Mouse (Mus musculus) heart, embryonic 14.5 days (tissue): ENCODE measurements around the gene Klk1b9. TPM values are rescaled to one million over a fixed set of nuclear protein-coding genes. Genes with fewer than 3 reads are reported as not detected.
"Not testable (repeated sequence)": the region's sequence is repeated elsewhere in the genome, so short reads cannot be mapped to it uniquely, and the experiment has no call there.

Experiments
- ATAC-seq: fragments of 200-750 bp; cut with Nextera tagmentation; 2 replicates; pipeline ENCODE4 v1.8.0; 2017; ENCODE audit warnings: low read depth, moderate TSS enrichment; ENCODE audit not compliant: insufficient number of reproducible peaks, insufficient read depth, low FRiP score
- H3K27ac ChIP-seq, 2 experiments: fragments of 200-500 bp in 1 of 2; fragments of 300-500 bp in 1 of 2; sonication (generic) in 1 of 2; replicated peaks in 1 of 2; 2 replicates each; pipeline ENCODE4 v1.5.1; 2012 to 2014; ENCODE audit warnings: low read depth in 2 of 2, low read length in 2 of 2, control low read depth in 1 of 2, mild to moderate bottlenecking in 1 of 2, mixed read lengths in 1 of 2; ENCODE audit not compliant: control insufficient read depth in 1 of 2, insufficient read depth in 1 of 2
- H3K27me3 ChIP-seq: fragments of 300-500 bp; sonication (generic); 2 replicates; pipeline ENCODE4 v1.6.1; 2014; ENCODE audit warnings: mild to moderate bottlenecking, low read length, control low read depth; ENCODE audit not compliant: control insufficient read depth, insufficient read depth
- H3K36me3 ChIP-seq: fragments of 300-500 bp; sonication (generic); 2 replicates; pipeline ENCODE4 v1.6.1; 2014; ENCODE audit warnings: mild to moderate bottlenecking, control low read depth, low read length, mixed read lengths; ENCODE audit not compliant: control insufficient read depth, insufficient read depth
- H3K4me1 ChIP-seq, 2 experiments: fragments of 200-500 bp in 1 of 2; fragments of 300-500 bp in 1 of 2; sonication (generic) in 1 of 2; 2 replicates each; pipeline ENCODE4 v1.6.1; 2012 to 2014; ENCODE audit warnings: low read length in 2 of 2, control low read depth in 1 of 2, mixed read lengths in 1 of 2; ENCODE audit not compliant: control insufficient read depth in 2 of 2, insufficient read depth in 2 of 2
- H3K4me2 ChIP-seq: fragments of 300-500 bp; sonication (generic); 2 replicates; pipeline ENCODE4 v1.6.1; 2014; ENCODE audit warnings: mild to moderate bottlenecking, low read length
- H3K4me3 ChIP-seq, 2 experiments: fragments of 200-500 bp in 1 of 2; fragments of 300-500 bp in 1 of 2; sonication (generic) in 1 of 2; 2 replicates each; pipeline ENCODE4 v1.5.1; 2012 to 2014; ENCODE audit warnings: low read length in 2 of 2, mild to moderate bottlenecking in 2 of 2, control low read depth in 1 of 2, low read depth in 1 of 2, moderate library complexity in 1 of 2; ENCODE audit not compliant: control insufficient read depth in 1 of 2, insufficient read depth in 1 of 2
- H3K9ac ChIP-seq: fragments of 300-500 bp; sonication (generic); 2 replicates; pipeline ENCODE4 v1.6.1; 2014; ENCODE audit warnings: mild to moderate bottlenecking, low read length
- H3K9me3 ChIP-seq: fragments of 300-500 bp; sonication (generic); 2 replicates; pipeline ENCODE4 v1.6.1; 2016; ENCODE audit warnings: low read length, control low read depth; ENCODE audit not compliant: control insufficient read depth
- WGBS: fragments of 180-500 bp; shearing (Covaris S2); extraction: QIAGEN DNeasy Blood & Tissue Kit; methylation state at CpG from one replicate; pipeline ENCODE4 v1.1.7; 2014; 5-methylcytosine and 5-hydroxymethylcytosine counted together
- polyA plus RNA-seq: library from polyadenylated mRNA; unstranded; fragments of >200 nt; fragmentation: Nextera tagmentation; extraction: Ambion mirVana; gene quantifications from 2 replicates; pipeline ENCODE4 v1.2.1, GENCODE M21; 2014

The Klk1b9 gene
- polyA plus RNA-seq, 1 experiment from 2014 or later, result not detected

GRCm38 (mm10) chr7:43950364-43950763, 25.5 kb upstream of the Klk1b9 start, which contains the start of gene Klk1b8:
TSS of gene Klk1b8 (plus strand) at chr7:43950664.
- Histone ChIP-seq H3K36me3 (no peaks in the 10 kb centered on the region), H3K27ac (no peak within 1 kb of the TSS), H3K4me3 (no peak within 1 kb of the TSS), H3K4me2 (no peak within 1 kb of the TSS), H3K27me3 (no peaks in the 10 kb centered on the region), H3K4me1 (no peaks in the 10 kb centered on the region), H3K9me3 (no peaks in the 10 kb centered on the region), H3K9ac (no peak within 1 kb of the TSS)
- no peak for ATAC-seq
- 76% methylated on average over 2 of the region's 2 CpGs for WGBS

GRCm38 (mm10) chr7:43952703-43953102, 23.2 kb upstream of the Klk1b9 start:
- 64% methylated on average over 4 of the region's 4 CpGs for WGBS
- no peak overlapping the region for H3K27ac ChIP-seq
- no peaks in the 10 kb centered on the region for H3K27me3 ChIP-seq
- ATAC-seq, result no peak
- H3K4me2 ChIP-seq, result no peak overlapping the region
- H3K4me1 ChIP-seq, result no peaks in the 10 kb centered on the region
- H3K36me3 ChIP-seq, result no peaks in the 10 kb centered on the region
- no peak overlapping the region for H3K4me3 ChIP-seq
- H3K9ac ChIP-seq, result no peak overlapping the region
- H3K9me3 ChIP-seq, result no peaks in the 10 kb centered on the region

- H3K9ac ChIP-seq, result no peak within 1 kb of the TSS
- no peak within 1 kb of the TSS for H3K4me2 ChIP-seq
- no peaks in the 10 kb centered on the region for H3K36me3 ChIP-seq
- H3K27me3 ChIP-seq, result no peaks in the 10 kb centered on the region
- no peak within 1 kb of the TSS for H3K4me3 ChIP-seq
- ATAC-seq, result no peak
- WGBS, result 59% methylated on average over 3 of the region's 3 CpGs
- no peaks in the 10 kb centered on the region for H3K9me3 ChIP-seq
- H3K4me1 ChIP-seq, result no peaks in the 10 kb centered on the region
- no peak within 1 kb of the TSS for H3K27ac ChIP-seq
These were observed 9.4 kb upstream of the Klk1b9 start, which contains the start of gene Klk1b1 for GRCm38 (mm10) chr7:43966451-43966850. TSS of gene Klk1b1 (plus strand) at chr7:43966751.

- WGBS, result 68% methylated on average over 3 of the region's 3 CpGs
- no peak for ATAC-seq
- no peaks in the 10 kb centered on the region for H3K27me3 ChIP-seq
- H3K36me3 ChIP-seq, result no peaks in the 10 kb centered on the region
- no peaks in the 10 kb centered on the region for H3K9me3 ChIP-seq
- no peaks in the 10 kb centered on the region for H3K4me1 ChIP-seq
- H3K27ac ChIP-seq, result no peak overlapping the region
- no peak overlapping the region for H3K9ac ChIP-seq
- no peak overlapping the region for H3K4me3 ChIP-seq
- H3K4me2 ChIP-seq, result no peak overlapping the region
These were observed 8.8 kb upstream of the Klk1b9 start for GRCm38 (mm10) chr7:43967058-43967457.

GRCm38 (mm10) chr7:43967612-43968011, 8.2 kb upstream of the Klk1b9 start:
- Histone ChIP-seq H3K36me3 (no peaks in the 10 kb centered on the region), H3K9ac (no peak overlapping the region), H3K27ac (no peak overlapping the region), H3K9me3 (no peaks in the 10 kb centered on the region), H3K4me2 (no peak overlapping the region), H3K4me3 (no peak overlapping the region), H3K4me1 (no peaks in the 10 kb centered on the region), H3K27me3 (no peaks in the 10 kb centered on the region)
- ATAC-seq, result no peak
- 72% methylated on average over 2 of the region's 2 CpGs for WGBS

GRCm38 (mm10) chr7:43985657-43986056, 9.8 kb downstream of the Klk1b9 start:
- no peak for ATAC-seq

GRCm38 (mm10) chr7:43994821-43995220, 19.0 kb downstream of the Klk1b9 start:
- ATAC-seq, H3K4me3 ChIP-seq, H3K27me3 ChIP-seq, H3K9ac ChIP-seq, H3K9me3 ChIP-seq, H3K4me2 ChIP-seq, H3K27ac ChIP-seq, H3K4me1 ChIP-seq, H3K36me3 ChIP-seq: not testable (repeated sequence)
- WGBS, result 61% methylated on average over 1 of the region's 1 CpGs

More at GRCm38 (mm10) chr7:43985657-43986056, 9.8 kb downstream of the Klk1b9 start:
- Histone ChIP-seq H3K27me3 (no peaks in the 10 kb centered on the region), H3K4me3 (no peak overlapping the region), H3K36me3 (no peaks in the 10 kb centered on the region), H3K4me1 (no peaks in the 10 kb centered on the region), H3K9me3 (no peaks in the 10 kb centered on the region), H3K9ac (no peak overlapping the region), H3K4me2 (no peak overlapping the region), H3K27ac (no peak overlapping the region)

- WGBS, result 73% methylated on average over 4 of the region's 4 CpGs
- H3K9ac ChIP-seq, H3K36me3 ChIP-seq, H3K27ac ChIP-seq, H3K4me2 ChIP-seq, ATAC-seq, H3K27me3 ChIP-seq, H3K9me3 ChIP-seq, H3K4me1 ChIP-seq, H3K4me3 ChIP-seq: not testable (repeated sequence)
These were observed 19.7 kb downstream of the Klk1b9 start, which contains the start of gene Klk1b11 for GRCm38 (mm10) chr7:43995577-43995976. TSS of gene Klk1b11 (plus strand) at chr7:43995877.
